Comparison of ENCODE assay signal across 22 mouse cellular contexts in the genomic region with DNA sequence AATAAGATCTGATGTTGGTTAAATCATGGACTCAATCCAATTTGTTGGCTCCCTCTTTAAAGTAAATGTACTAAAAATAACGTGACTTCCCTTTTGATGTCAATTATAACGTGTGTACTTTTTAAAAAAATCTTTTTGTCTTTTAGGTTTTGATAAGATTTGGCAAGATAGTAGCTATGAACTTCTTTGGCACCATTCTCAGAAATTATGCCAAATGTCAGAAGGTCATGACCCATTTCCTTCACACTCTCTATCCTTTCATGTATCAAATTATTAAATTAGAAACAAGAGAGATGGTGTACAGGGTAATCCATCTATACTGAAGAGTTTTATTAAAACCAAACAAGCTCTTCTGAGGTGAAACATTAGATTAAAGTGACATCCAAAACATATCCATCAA.
DNase-seq lines count a peak whose midpoint lies in the region; ATAC-seq and TF ChIP-seq lines count a peak whose summit lies in the region.
"Had no signal": no experiment of that assay in that cellular context is flagged by ENCODE, and none has a peak within 500 bp of the region (broad histone marks: within the 10 kb centered on the region; RNA-seq: fewer than 3 reads in every experiment).

No protein-coding gene starts in this region.

- H3K27ac ChIP-seq in kidney, embryonic 16.5 days (ENCODE audit: low read length), result no peak overlapping the region
- no peak overlapping the region for H3K27ac ChIP-seq in liver, adult 2 months (replicated peaks; ENCODE audit: insufficient read depth, low read depth, low read length)
- H3K27ac ChIP-seq: embryonic facial prominence, embryonic 10.5 days; embryonic facial prominence, embryonic 12.5 days; forebrain, embryonic 13.5 days; forebrain, embryonic 15.5 days had no signal

- H3K36me3 ChIP-seq in kidney, embryonic 16.5 days (ENCODE audit: insufficient read depth, low read length), result no peaks in the 10 kb centered on the region
- H3K36me3 ChIP-seq in liver, adult 2 months (ENCODE audit: control insufficient read depth, insufficient read depth, low read length), result no peaks in the 10 kb centered on the region
- H3K36me3 ChIP-seq: embryonic facial prominence, embryonic 10.5 days; embryonic facial prominence, embryonic 12.5 days; forebrain, embryonic 15.5 days; G1E had no signal

- TF ChIP-seq CTCF in liver, adult 2 months (IDR thresholded peaks at IDR 0.05; ENCODE audit: low read depth, low read length), result no peak

- H3K27me3 ChIP-seq in kidney, embryonic 16.5 days (ENCODE audit: insufficient read depth, low read length), result no peaks in the 10 kb centered on the region
- H3K27me3 ChIP-seq in liver, adult 2 months (ENCODE audit: control insufficient read depth, insufficient read depth, low read length), result no peaks in the 10 kb centered on the region
- H3K27me3 ChIP-seq: CH12.LX; embryonic facial prominence, embryonic 12.5 days; forebrain, embryonic 13.5 days; forebrain, embryonic 15.5 days; Patski had no signal

- no peak overlapping the region for H3K4me2 ChIP-seq in kidney, embryonic 16.5 days (replicated peaks; ENCODE audit: low read depth, low read length)
- H3K4me2 ChIP-seq: embryonic facial prominence, embryonic 12.5 days; forebrain, embryonic 13.5 days; forebrain, embryonic 15.5 days had no signal

- H3K4me3 ChIP-seq in kidney, embryonic 16.5 days (ENCODE audit: low read length), result no peak overlapping the region
- H3K4me3 ChIP-seq in liver, adult 2 months (ENCODE audit: insufficient read depth, low read depth, low read length), result no peak overlapping the region
- H3K4me3 ChIP-seq: embryonic facial prominence, embryonic 10.5 days; embryonic facial prominence, embryonic 12.5 days; forebrain, embryonic 13.5 days; forebrain, embryonic 15.5 days had no signal

- DNase-seq in embryo, embryonic 10.5 days (ENCODE audit: low spot score), result peak; percentile 9
- DNase-seq in embryo, embryonic 10 days (ENCODE audit: low spot score), result no peak
- DNase-seq in kidney, adult 9 months, result peak; percentile 56
- peak; percentile 21 for DNase-seq in kidney, postnatal 14 days
- DNase-seq in kidney, adult 11 months, result no peak
- DNase-seq in liver, adult 2 months (ENCODE audit: extremely low read depth, low read depth, low spot score), result peak; percentile 78
- no peak for DNase-seq in liver
- DNase-seq: adrenal gland, adult 8-10 months; B cell, adult 2 months; cerebellum, adult 11-12 months; cerebellum, adult 9-10 months; cerebellum, postnatal 25 days had no signal

- no peaks in the 10 kb centered on the region for H3K9me3 ChIP-seq in kidney, embryonic 16.5 days (ENCODE audit: low read length)
- H3K9me3 ChIP-seq: embryonic facial prominence, embryonic 10.5 days; embryonic facial prominence, embryonic 12.5 days; forebrain, embryonic 13.5 days; forebrain, embryonic 15.5 days; G1E had no signal

- no peak overlapping the region for H3K9ac ChIP-seq in kidney, embryonic 16.5 days (replicated peaks; ENCODE audit: low read length)
- H3K9ac ChIP-seq in liver, adult 2 months (ENCODE audit: low read depth, low read length), result no peak overlapping the region
- H3K9ac ChIP-seq: embryonic facial prominence, embryonic 12.5 days; forebrain, embryonic 13.5 days; forebrain, embryonic 15.5 days had no signal

- no peaks in the 10 kb centered on the region for H3K4me1 ChIP-seq in kidney, embryonic 16.5 days (ENCODE audit: insufficient read depth, low read length)
- H3K4me1 ChIP-seq in liver, adult 2 months (ENCODE audit: control insufficient read depth, insufficient read depth, low read length), result peaks cover 8% of the 10 kb centered on the region; the same call in 1 of the 2 replicates
- H3K4me1 ChIP-seq: embryonic facial prominence, embryonic 10.5 days; embryonic facial prominence, embryonic 12.5 days; forebrain, embryonic 13.5 days; forebrain, embryonic 15.5 days had no signal

- no peak for ATAC-seq in kidney, embryonic 16.5 days (ENCODE audit: low FRiP score, low TSS enrichment)
- ATAC-seq: activated CD4-positive, CD25-positive, alpha-beta regulatory T cell, adult 4 months; CD4-positive, CD25-positive, alpha-beta regulatory T cell, adult 4 months; forebrain, embryonic 13.5 days; forebrain, embryonic 15.5 days; Patski had no signal

- TF ChIP-seq POLR2A in liver, adult 2 months (IDR thresholded peaks at IDR 0.05; ENCODE audit: extremely low read depth, insufficient read depth, low read length), result no peak

- no peaks in the 10 kb centered on the region for H3K79me2 ChIP-seq in liver, adult 2 months (ENCODE audit: control insufficient read depth, insufficient read depth, low read length)

- WGBS in kidney, embryonic 16.5 days, result 47% methylated on average over 2 of the region's 2 CpGs
- 9% methylated on average over 2 of the region's 2 CpGs for WGBS in liver, adult 2 months

Comparison
In these comparisons a context has a peak if more than half of its experiments do, and no peak if none do; other contexts are left out.
1. DNase-seq: peak in embryo, embryonic 10.5 days (single experiment), kidney, adult 9 months (single experiment), kidney, postnatal 14 days (single experiment) and liver, adult 2 months (single experiment); none in embryo, embryonic 10 days (single experiment), kidney, adult 11 months (single experiment) and liver (single experiment).